Mouse (Mus musculus): ENCODE measurements around the gene Hoxd10. TPM values are rescaled to one million over a fixed set of nuclear protein-coding genes. Genes with fewer than 3 reads are reported as not detected.

Gene Hoxd10
- total RNA-seq (2014; rRNA removed) (not detected in 2 replicates), polyA plus RNA-seq (2012; rRNA removed) (not detected in 2 replicates)

DNA sequence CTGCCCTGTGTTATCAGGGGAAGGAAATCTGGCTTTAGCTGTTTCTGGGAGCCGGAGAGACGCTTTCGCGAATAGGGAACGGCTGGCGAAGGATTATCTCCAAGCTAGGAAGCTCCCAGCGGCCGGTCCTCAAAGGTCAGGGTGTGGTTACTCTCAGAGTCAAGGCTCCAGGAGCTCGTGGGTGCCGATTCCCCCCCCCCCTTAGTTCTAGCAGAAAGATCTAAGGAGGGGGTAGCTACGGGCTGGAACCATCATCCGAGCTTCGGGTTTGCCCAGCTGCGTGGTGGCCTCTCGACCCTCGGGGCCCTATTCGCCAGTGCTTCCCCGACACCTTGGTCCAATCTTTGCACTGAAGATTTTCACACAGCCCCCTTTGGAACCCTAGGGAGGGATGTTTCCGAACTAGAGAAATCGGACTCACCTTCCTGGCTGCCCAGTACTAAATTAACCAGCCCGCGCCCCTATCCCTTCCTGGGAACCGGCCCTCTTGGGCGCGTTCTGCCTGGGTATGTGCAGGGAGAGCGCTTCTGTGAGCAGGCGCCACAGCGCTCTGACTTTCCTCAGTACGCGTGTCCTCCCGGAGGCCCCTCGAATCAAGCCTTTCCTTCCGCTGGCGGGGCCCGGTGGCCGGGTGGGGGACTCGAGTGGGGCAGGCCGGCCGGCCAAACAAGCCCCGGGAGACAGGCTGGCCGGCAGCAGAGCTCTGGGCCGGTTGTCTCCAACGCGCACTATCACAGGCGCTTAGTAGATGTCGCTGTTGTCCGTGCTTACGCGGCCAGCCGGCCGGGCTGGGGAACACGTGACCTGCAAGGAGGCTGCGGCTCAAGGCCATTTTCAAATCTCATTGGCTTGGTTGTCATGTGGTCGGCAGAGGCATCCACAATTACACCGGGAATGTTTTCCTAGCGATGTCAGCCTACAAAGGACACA is at the start of gene Hoxd10:
Hoxd10 (plus strand) TSS at position 903 of the 930 bp plus-strand sequence.
- H3K27me3 ChIP-seq (ENCODE audit: control insufficient read depth, insufficient read depth, low read length), result peaks cover 40% of the 10 kb centered on the region
- 4% methylated on average over 56 of the region's 56 CpGs for WGBS
- no peak for DNase-seq (ENCODE audit: extremely low read depth, low read depth, low spot score)

DNA sequence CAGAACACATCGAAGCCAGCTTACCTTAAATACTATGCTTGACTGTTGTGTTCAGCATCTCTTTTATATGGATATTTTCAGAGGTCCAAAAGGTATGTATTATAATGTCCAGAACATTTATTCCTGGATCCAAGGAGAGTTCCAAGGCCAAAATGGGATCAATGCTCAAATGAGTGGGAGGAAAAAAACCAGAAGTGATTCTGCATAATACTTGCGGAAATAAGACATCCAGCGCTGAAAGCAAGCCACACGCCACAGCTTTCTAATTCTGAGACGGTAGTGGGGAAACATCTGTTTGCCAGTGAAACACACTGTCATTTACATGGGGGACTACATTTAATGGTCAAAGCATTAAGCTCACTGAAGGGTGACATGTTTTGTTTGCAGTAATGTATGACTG is 49.3 kb upstream of the Hoxd10 start:
- Histone ChIP-seq H3K4me1 (ENCODE audit: control insufficient read depth, insufficient read depth, low read length) (no peaks in the 10 kb centered on the region), H3K36me3 (ENCODE audit: control insufficient read depth, insufficient read depth, low read length) (no peaks in the 10 kb centered on the region), H3K79me2 (ENCODE audit: control insufficient read depth, insufficient read depth, low read length) (no peaks in the 10 kb centered on the region), H3K27ac (replicated peaks; ENCODE audit: insufficient read depth, low read depth, low read length) (no peak overlapping the region), H3K9ac (ENCODE audit: low read depth, low read length) (no peak overlapping the region), H3K27me3 (ENCODE audit: control insufficient read depth, insufficient read depth, low read length) (peaks cover 3% of the 10 kb centered on the region; the same call in 1 of the 2 replicates), H3K4me3 (ENCODE audit: insufficient read depth, low read depth, low read length) (no peak overlapping the region)
- 77% methylated on average over 5 of the region's 5 CpGs for WGBS
- DNase-seq (ENCODE audit: extremely low read depth, low read depth, low spot score), result no peak
- no peak for TF ChIP-seq CTCF (IDR thresholded peaks at IDR 0.05; ENCODE audit: low read depth, low read length)
- no peak for TF ChIP-seq POLR2A (IDR thresholded peaks at IDR 0.05; ENCODE audit: extremely low read depth, insufficient read depth, low read length)

More for the DNA sequence above, at the start of gene Hoxd10:
- no peaks in the 10 kb centered on the region for H3K36me3 ChIP-seq (ENCODE audit: control insufficient read depth, insufficient read depth, low read length)
- H3K79me2 ChIP-seq (ENCODE audit: control insufficient read depth, insufficient read depth, low read length), result no peaks in the 10 kb centered on the region
- no peaks in the 10 kb centered on the region for H3K4me1 ChIP-seq (ENCODE audit: control insufficient read depth, insufficient read depth, low read length)
- no peak within 1 kb of the TSS for H3K9ac ChIP-seq (ENCODE audit: low read depth, low read length)
- TF ChIP-seq POLR2A (IDR thresholded peaks at IDR 0.05; ENCODE audit: extremely low read depth, insufficient read depth, low read length) (no peak), CTCF (IDR thresholded peaks at IDR 0.05; ENCODE audit: low read depth, low read length) (0 out of 2 replicates have a peak, but pooled peaks have one; percentile 14)
- no peak within 1 kb of the TSS for H3K27ac ChIP-seq (replicated peaks; ENCODE audit: insufficient read depth, low read depth, low read length)
- no peak within 1 kb of the TSS for H3K4me3 ChIP-seq (ENCODE audit: insufficient read depth, low read depth, low read length)

DNA sequence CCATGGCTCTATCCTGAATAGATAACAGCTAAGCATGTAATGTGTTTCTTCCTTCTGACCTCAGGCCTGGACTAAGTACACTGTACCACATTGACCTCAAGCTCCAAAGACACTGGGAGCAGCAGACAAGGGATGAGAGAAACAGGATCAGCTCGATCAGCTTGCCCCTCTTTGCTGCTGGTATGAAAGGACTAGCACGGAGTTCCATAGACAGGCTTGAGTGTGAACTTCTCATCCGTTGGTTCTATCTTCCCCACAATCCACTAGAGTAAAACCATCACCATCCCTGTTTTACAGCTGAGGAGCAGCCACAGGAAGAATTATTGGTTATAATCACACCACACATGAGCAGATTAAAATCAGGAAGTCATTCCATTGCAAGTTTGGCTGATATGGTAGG is 46.1 kb upstream of the Hoxd10 start:
- H3K9ac ChIP-seq (ENCODE audit: low read depth, low read length), result no peak overlapping the region
- no peaks in the 10 kb centered on the region for H3K4me1 ChIP-seq (ENCODE audit: control insufficient read depth, insufficient read depth, low read length)
- WGBS, result 81% methylated on average over 3 of the region's 3 CpGs
- no peaks in the 10 kb centered on the region for H3K79me2 ChIP-seq (ENCODE audit: control insufficient read depth, insufficient read depth, low read length)
- H3K4me3 ChIP-seq (ENCODE audit: insufficient read depth, low read depth, low read length), result no peak overlapping the region
- DNase-seq (ENCODE audit: extremely low read depth, low read depth, low spot score), result no peak
- peaks cover 9% of the 10 kb centered on the region; the same call in 1 of the 2 replicates for H3K27me3 ChIP-seq (ENCODE audit: control insufficient read depth, insufficient read depth, low read length)
- no peaks in the 10 kb centered on the region for H3K36me3 ChIP-seq (ENCODE audit: control insufficient read depth, insufficient read depth, low read length)
- TF ChIP-seq POLR2A (IDR thresholded peaks at IDR 0.05; ENCODE audit: extremely low read depth, insufficient read depth, low read length) (no peak), CTCF (IDR thresholded peaks at IDR 0.05; ENCODE audit: low read depth, low read length) (no peak)
- no peak overlapping the region for H3K27ac ChIP-seq (replicated peaks; ENCODE audit: insufficient read depth, low read depth, low read length)

GRCm38 (mm10) chr2:74647082-74647864 is 44.5 kb upstream of the Hoxd10 start:
- no peak for TF ChIP-seq POLR2A (IDR thresholded peaks at IDR 0.05; ENCODE audit: extremely low read depth, insufficient read depth, low read length)
- no peak for TF ChIP-seq CTCF (IDR thresholded peaks at IDR 0.05; ENCODE audit: low read depth, low read length)
- 20% methylated on average over 7 of the region's 7 CpGs for WGBS
- H3K27me3 ChIP-seq (ENCODE audit: control insufficient read depth, insufficient read depth, low read length), result peaks cover 9% of the 10 kb centered on the region; the same call in 1 of the 2 replicates

GRCm38 (mm10) chr2:74652996-74653340 is 38.8 kb upstream of the Hoxd10 start:
- H3K4me3 ChIP-seq (ENCODE audit: insufficient read depth, low read depth, low read length), result no peak overlapping the region
- no peak overlapping the region for H3K9ac ChIP-seq (ENCODE audit: low read depth, low read length)
- no peaks in the 10 kb centered on the region for H3K36me3 ChIP-seq (ENCODE audit: control insufficient read depth, insufficient read depth, low read length)
- no peak overlapping the region for H3K27ac ChIP-seq (replicated peaks; ENCODE audit: insufficient read depth, low read depth, low read length)
- no peaks in the 10 kb centered on the region for H3K79me2 ChIP-seq (ENCODE audit: control insufficient read depth, insufficient read depth, low read length)
- TF ChIP-seq CTCF (IDR thresholded peaks at IDR 0.05; ENCODE audit: low read depth, low read length), result no peak
- no peak for TF ChIP-seq POLR2A (IDR thresholded peaks at IDR 0.05; ENCODE audit: extremely low read depth, insufficient read depth, low read length)
- peaks cover 30% of the 10 kb centered on the region for H3K27me3 ChIP-seq (ENCODE audit: control insufficient read depth, insufficient read depth, low read length)
- no peaks in the 10 kb centered on the region for H3K4me1 ChIP-seq (ENCODE audit: control insufficient read depth, insufficient read depth, low read length)
- 45% methylated on average over 2 of the region's 2 CpGs for WGBS
- no peak for DNase-seq (ENCODE audit: extremely low read depth, low read depth, low spot score)

More at GRCm38 (mm10) chr2:74647082-74647864, 44.5 kb upstream of the Hoxd10 start:
- H3K79me2 ChIP-seq (ENCODE audit: control insufficient read depth, insufficient read depth, low read length), result no peaks in the 10 kb centered on the region
- H3K4me1 ChIP-seq (ENCODE audit: control insufficient read depth, insufficient read depth, low read length), result no peaks in the 10 kb centered on the region
- no peak overlapping the region for H3K27ac ChIP-seq (replicated peaks; ENCODE audit: insufficient read depth, low read depth, low read length)
- no peak overlapping the region for H3K4me3 ChIP-seq (ENCODE audit: insufficient read depth, low read depth, low read length)
- H3K36me3 ChIP-seq (ENCODE audit: control insufficient read depth, insufficient read depth, low read length), result no peaks in the 10 kb centered on the region
- no peak overlapping the region for H3K9ac ChIP-seq (ENCODE audit: low read depth, low read length)
- DNase-seq (ENCODE audit: extremely low read depth, low read depth, low spot score), result no peak
